ENCODE assay signal across 8 mouse cellular contexts in the genomic region with DNA sequence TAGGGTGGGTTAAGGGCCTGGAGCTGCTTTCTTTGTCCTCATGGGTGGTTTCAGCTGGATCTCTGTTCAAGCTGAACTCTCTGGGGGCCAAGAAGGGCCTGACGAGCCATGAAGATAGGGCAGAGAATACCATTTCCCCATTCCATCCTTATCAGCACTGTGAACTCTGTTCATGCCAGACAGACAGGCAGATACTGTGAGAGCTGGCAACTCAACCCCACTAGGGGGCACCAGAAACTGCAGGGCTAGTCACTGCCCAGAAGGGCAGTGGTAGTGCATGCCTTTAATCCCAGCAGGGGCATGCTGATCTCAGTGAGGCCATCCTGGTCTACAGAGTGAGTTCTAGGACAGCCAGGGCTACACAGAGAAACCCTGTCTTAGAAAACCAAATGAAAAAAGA. TPM values are rescaled to one million over a fixed set of nuclear protein-coding genes. Genes with fewer than 3 reads are reported as not detected.
A peak's percentile ranks its signal among the peaks of the same experiment; 100 is the strongest.
DNase-seq lines count a peak whose midpoint lies in the region; ATAC-seq and TF ChIP-seq lines count a peak whose summit lies in the region.

No protein-coding gene starts in this region.

- 74% methylated on average over 1 of the region's 1 CpGs for WGBS in forebrain, embryonic 16.5 days
- 79% methylated on average over 1 of the region's 1 CpGs for WGBS in forebrain, embryonic 12.5 days
- 13% methylated on average over 1 of the region's 1 CpGs for WGBS in spleen, adult 2 months

- H3K9me3 ChIP-seq in forebrain, embryonic 16.5 days (ENCODE audit: control insufficient read depth, low read length), result no peaks in the 10 kb centered on the region
- H3K9me3 ChIP-seq in forebrain, embryonic 12.5 days, result no peaks in the 10 kb centered on the region

- H3K27ac ChIP-seq in forebrain, embryonic 16.5 days (ENCODE audit: low read length), result no peak overlapping the region
- no peak overlapping the region for H3K27ac ChIP-seq in forebrain, embryonic 12.5 days
- no peak overlapping the region for H3K27ac ChIP-seq in spleen, adult 2 months (ENCODE audit: insufficient read depth, low read length)

- H3K4me2 ChIP-seq in forebrain, embryonic 16.5 days (ENCODE audit: low read length), result no peak overlapping the region
- H3K4me2 ChIP-seq in forebrain, embryonic 12.5 days, result no peak overlapping the region

- H3K36me3 ChIP-seq in forebrain, embryonic 16.5 days (ENCODE audit: control insufficient read depth, insufficient read depth), result no peaks in the 10 kb centered on the region
- H3K36me3 ChIP-seq in forebrain, embryonic 12.5 days (replicated peaks), result no peaks in the 10 kb centered on the region
- no peaks in the 10 kb centered on the region for H3K36me3 ChIP-seq in spleen, adult 2 months (ENCODE audit: control insufficient read depth, insufficient read depth, low read length)

- no peaks in the 10 kb centered on the region for H3K27me3 ChIP-seq in forebrain, embryonic 16.5 days (replicated peaks; ENCODE audit: control insufficient read depth, insufficient read depth, low read length)
- peaks cover 3% of the 10 kb centered on the region for H3K27me3 ChIP-seq in forebrain, embryonic 12.5 days
- H3K27me3 ChIP-seq in spleen, adult 2 months (ENCODE audit: control insufficient read depth, insufficient read depth, low read length), result no peaks in the 10 kb centered on the region

- TF ChIP-seq POLR2A in spleen, adult 2 months (IDR thresholded peaks at IDR 0.05; ENCODE audit: low read depth, low read length), result no peak

- peak; percentile 54; the same call in 1 of the 2 replicates for TF ChIP-seq CTCF in spleen, adult 2 months (IDR thresholded peaks at IDR 0.05; ENCODE audit: extremely low read depth, insufficient read depth, insufficient read length, insufficient replicate concordance)

- peak; percentile 15 to 33 for DNase-seq in spleen, adult 2 months (ENCODE audit: low read depth in 1 of 2, low spot score in 2 of 2)
- no peak for DNase-seq in spleen, adult 12 weeks (ENCODE audit: low spot score)
- DNase-seq in cerebellum, postnatal 25 days, result peak; percentile 59 to 80
- peak; percentile 18 to 62 for DNase-seq in kidney, adult 8-10 months
- DNase-seq in lung, postnatal 4 days, result peak; percentile 26 to 48
- peak; percentile 60 for DNase-seq in urinary bladder, postnatal 14 days (ENCODE audit: low spot score)

- H3K9ac ChIP-seq in forebrain, embryonic 16.5 days (replicated peaks; ENCODE audit: low read depth, low read length), result no peak overlapping the region
- no peak overlapping the region for H3K9ac ChIP-seq in forebrain, embryonic 12.5 days

- 0 out of 2 replicates have a peak, but pooled peaks have one; percentile 38 for ATAC-seq in forebrain, embryonic 16.5 days
- no peak for ATAC-seq in forebrain, embryonic 12.5 days (ENCODE audit: low FRiP score)

- H3K4me1 ChIP-seq in forebrain, embryonic 16.5 days (replicated peaks; ENCODE audit: control insufficient read depth, insufficient read depth, low read length), result peaks cover 15% of the 10 kb centered on the region
- peaks cover 26% of the 10 kb centered on the region for H3K4me1 ChIP-seq in forebrain, embryonic 12.5 days
- no peaks in the 10 kb centered on the region for H3K4me1 ChIP-seq in spleen, adult 2 months (ENCODE audit: control insufficient read depth, insufficient read depth, insufficient read length)

- H3K4me3 ChIP-seq in forebrain, embryonic 16.5 days (replicated peaks; ENCODE audit: low read length), result no peak overlapping the region
- H3K4me3 ChIP-seq in forebrain, embryonic 12.5 days (replicated peaks), result no peak overlapping the region
- H3K4me3 ChIP-seq in spleen, adult 2 months (ENCODE audit: extremely low read depth, insufficient read depth, insufficient read length), result no peak overlapping the region

RNA-seq across cellular contexts. Expression of gene Rpl36-ps4, which starts 38.2 kb away (rescaled TPM):
- not detected in 2 replicates for polyA plus RNA-seq in forebrain, embryonic 16.5 days (2015; fragmentation: Nextera tagmentation; extraction: Ambion mirVana)
- not detected in 2 replicates for polyA plus RNA-seq in forebrain, embryonic 12.5 days (2016; fragmentation: Nextera tagmentation; extraction: Ambion mirVana)
- polyA plus RNA-seq in spleen, adult 2 months (2012; rRNA removed), result not detected in 2 replicates
